Comparison of ENCODE assay signal across 25 mouse cellular contexts in genomic region chr10:129473723-129474122, GRCm38 (mm10). TPM values are rescaled to one million over a fixed set of nuclear protein-coding genes. Genes with fewer than 3 reads are reported as not detected.
"Had no signal": no experiment of that assay in that cellular context is flagged by ENCODE, and none has a peak within 500 bp of the region (broad histone marks: within the 10 kb centered on the region; RNA-seq: fewer than 3 reads in every experiment).

No protein-coding gene starts in this region.

- DNase-seq: retina, postnatal 1 day; right cerebral cortex, adult 18-20 months; right cerebral cortex, postnatal 14 days; right cerebral cortex, postnatal 25 days; right cerebral cortex, postnatal 4 days; spleen, adult 18-20 months; thymus, adult 18-20 months; thymus, adult 2 months; thymus, postnatal 14 days; thymus, postnatal 25 days; thymus, postnatal 36 days; thymus, postnatal 4 days had no signal

- H3K27ac ChIP-seq: neural tube, embryonic 13.5 days; neural tube, embryonic 15.5 days; stomach, embryonic 15.5 days; stomach, postnatal 0 days had no signal

- H3K4me1 ChIP-seq: neural tube, embryonic 13.5 days; neural tube, embryonic 15.5 days; stomach, embryonic 15.5 days had no signal

- H3K27me3 ChIP-seq: neural tube, embryonic 13.5 days; neural tube, embryonic 15.5 days; stomach, embryonic 15.5 days had no signal

- H3K9ac ChIP-seq: neural tube, embryonic 13.5 days; neural tube, embryonic 15.5 days; stomach, embryonic 15.5 days had no signal

- H3K9me3 ChIP-seq: neural tube, embryonic 13.5 days; neural tube, embryonic 15.5 days; stomach, embryonic 15.5 days had no signal

- H3K36me3 ChIP-seq: neural tube, embryonic 13.5 days; neural tube, embryonic 15.5 days; stomach, embryonic 15.5 days had no signal

- H3K4me3 ChIP-seq: neural tube, embryonic 13.5 days; neural tube, embryonic 15.5 days; stomach, embryonic 15.5 days had no signal

- H3K4me2 ChIP-seq: neural tube, embryonic 13.5 days; neural tube, embryonic 15.5 days; stomach, embryonic 15.5 days had no signal

RNA-seq across cellular contexts. Expression of gene Olfr788, which starts 2.9 kb away (rescaled TPM):
- total RNA-seq: neutrophil, adult 5-6 weeks had no signal
- polyA plus RNA-seq: neural tube, embryonic 13.5 days; neural tube, embryonic 15.5 days; small intestine, adult 2 months; spleen, adult 2 months; stomach, embryonic 14.5 days; stomach, embryonic 15.5 days; stomach, embryonic 16.5 days; stomach, postnatal 0 days; thymus, adult 2 months; thymus, postnatal 0 days; urinary bladder, adult 2 months had no signal

RNA-seq across cellular contexts. Expression of gene Olfr789, which starts 10.8 kb away (rescaled TPM):
- total RNA-seq: neutrophil, adult 5-6 weeks had no signal
- polyA plus RNA-seq: neural tube, embryonic 13.5 days; neural tube, embryonic 14.5 days; neural tube, embryonic 15.5 days; small intestine, adult 2 months; spleen, adult 2 months; stomach, embryonic 14.5 days; stomach, embryonic 15.5 days; stomach, embryonic 16.5 days; stomach, postnatal 0 days; thymus, adult 2 months; thymus, postnatal 0 days; urinary bladder, adult 2 months had no signal

RNA-seq across cellular contexts. Expression of gene Olfr787, which starts 12.1 kb away (rescaled TPM):
- total RNA-seq: neutrophil, adult 5-6 weeks had no signal
- polyA plus RNA-seq: neural tube, embryonic 14.5 days; neural tube, embryonic 15.5 days; small intestine, adult 2 months; spleen, adult 2 months; stomach, embryonic 14.5 days; stomach, embryonic 15.5 days; stomach, embryonic 16.5 days; stomach, postnatal 0 days; thymus, adult 2 months; thymus, postnatal 0 days; urinary bladder, adult 2 months had no signal

RNA-seq across cellular contexts. Expression of gene Olfr790, which starts 24.6 kb away (rescaled TPM):
- total RNA-seq: neutrophil, adult 5-6 weeks had no signal
- polyA plus RNA-seq: neural tube, embryonic 13.5 days; neural tube, embryonic 14.5 days; neural tube, embryonic 15.5 days; small intestine, adult 2 months; spleen, adult 2 months; stomach, embryonic 14.5 days; stomach, embryonic 15.5 days; stomach, embryonic 16.5 days; stomach, postnatal 0 days; testis, adult 2 months; thymus, adult 2 months; thymus, postnatal 0 days; urinary bladder, adult 2 months had no signal

RNA-seq across cellular contexts. Expression of gene Olfr786, which starts 46.6 kb away (rescaled TPM):
- total RNA-seq: neutrophil, adult 5-6 weeks had no signal
- polyA plus RNA-seq: neural tube, embryonic 13.5 days; neural tube, embryonic 15.5 days; small intestine, adult 2 months; spleen, adult 2 months; stomach, embryonic 14.5 days; stomach, embryonic 15.5 days; stomach, embryonic 16.5 days; stomach, postnatal 0 days; testis, adult 2 months; thymus, adult 2 months; thymus, postnatal 0 days; urinary bladder, adult 2 months had no signal
